Mouse (Mus musculus) midbrain, embryonic 14.5 days (tissue): ENCODE data around the gene Krt18. TPM values are rescaled to one million over a fixed set of nuclear protein-coding genes. Genes with fewer than 3 reads are reported as not detected.

Source experiments
- ATAC-seq: fragments of 200-750 bp; cut with Nextera tagmentation; 2 replicates; pipeline ENCODE4 v1.8.0; 2017; ENCODE audit warnings: moderate number of reproducible peaks, moderate library complexity; ENCODE audit not compliant: low FRiP score, low TSS enrichment
- DNase-seq: peaks from one replicate; pipeline ENCODE4 v3.0.0-alpha.2; 2015
- H3K27ac ChIP-seq: fragments of 300-500 bp; sonication (generic); replicated peaks from 2 replicates; pipeline ENCODE4 v1.5.1; 2014; ENCODE audit warnings: mild to moderate bottlenecking, low read depth, low read length, moderate library complexity
- H3K27me3 ChIP-seq: fragments of 300-500 bp; sonication (generic); 2 replicates; pipeline ENCODE4 v1.6.1; 2014; ENCODE audit warnings: low read length, control low read depth, mixed read lengths; ENCODE audit not compliant: control insufficient read depth, insufficient read depth
- H3K36me3 ChIP-seq: fragments of 300-500 bp; sonication (generic); 2 replicates; pipeline ENCODE4 v1.6.1; 2014; ENCODE audit warnings: low read length, control low read depth; ENCODE audit not compliant: control insufficient read depth, insufficient read depth
- H3K4me1 ChIP-seq: fragments of 300-500 bp; sonication (generic); 2 replicates; pipeline ENCODE4 v1.6.1; 2014; ENCODE audit warnings: mild to moderate bottlenecking, antibody characterized with exemption, low read length, control low read depth; ENCODE audit not compliant: control insufficient read depth, insufficient read depth
- H3K4me2 ChIP-seq: fragments of 300-500 bp; sonication (generic); 2 replicates; pipeline ENCODE4 v1.6.1; 2014; ENCODE audit warnings: mild to moderate bottlenecking, low read length, moderate library complexity
- H3K4me3 ChIP-seq: fragments of 300-500 bp; sonication (generic); replicated peaks from 2 replicates; pipeline ENCODE4 v1.5.1; 2014; ENCODE audit warnings: low read depth, low read length
- H3K9ac ChIP-seq: fragments of 300-500 bp; sonication (generic); replicated peaks from 2 replicates; pipeline ENCODE4 v1.6.1; 2014; ENCODE audit warnings: mild to moderate bottlenecking, low read length, moderate library complexity
- H3K9me3 ChIP-seq: fragments of 300-500 bp; sonication (generic); 2 replicates; pipeline ENCODE4 v1.6.1; 2016; ENCODE audit warnings: low read length, control low read depth, mixed read lengths; ENCODE audit not compliant: control insufficient read depth
- WGBS: fragments of 180-500 bp; shearing (Covaris S2); extraction: QIAGEN DNeasy Blood & Tissue Kit; methylation state at CpG from one replicate; pipeline ENCODE4 v1.1.7; 2014; 5-methylcytosine and 5-hydroxymethylcytosine counted together
- polyA plus RNA-seq: library from polyadenylated mRNA; unstranded; fragments of >200 nt; fragmentation: Nextera tagmentation; extraction: Ambion mirVana; gene quantifications from 2 replicates; pipeline ENCODE4 v1.2.1, GENCODE M21; 2014

Gene Krt18
- polyA plus RNA-seq, 1 experiment from 2014 or later = 1.3 TPM

DNA sequence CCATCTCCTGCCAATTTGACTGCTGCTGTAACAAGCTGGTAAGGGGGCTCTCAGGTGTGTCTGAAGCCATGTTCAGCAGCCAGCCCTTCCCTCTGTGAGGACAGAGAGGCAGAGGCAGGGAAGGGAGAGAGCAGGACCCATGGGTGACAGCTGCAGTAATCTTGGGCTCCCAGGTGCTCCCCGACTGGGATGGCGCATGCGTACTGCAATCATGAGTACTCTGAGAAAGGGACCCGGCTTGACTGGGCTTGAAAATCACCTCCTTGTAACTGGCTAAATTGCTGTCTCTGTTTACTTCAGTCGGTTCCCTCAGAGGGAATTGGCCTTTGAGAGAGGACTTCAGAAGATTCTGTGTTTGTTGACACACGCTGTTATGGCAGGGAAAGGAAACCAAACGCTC lies 14.0 kb downstream of the Krt18 start:
- Histone ChIP-seq H3K36me3 (no peaks in the 10 kb centered on the region), H3K4me2 (no peak overlapping the region), H3K27ac (no peak overlapping the region), H3K27me3 (no peaks in the 10 kb centered on the region), H3K4me1 (no peaks in the 10 kb centered on the region), H3K9me3 (no peaks in the 10 kb centered on the region), H3K4me3 (no peak overlapping the region), H3K9ac (no peak overlapping the region)
- DNase-seq = no peak
- WGBS = 78% methylated on average over 7 of the region's 7 CpGs
- no peak for ATAC-seq

DNA sequence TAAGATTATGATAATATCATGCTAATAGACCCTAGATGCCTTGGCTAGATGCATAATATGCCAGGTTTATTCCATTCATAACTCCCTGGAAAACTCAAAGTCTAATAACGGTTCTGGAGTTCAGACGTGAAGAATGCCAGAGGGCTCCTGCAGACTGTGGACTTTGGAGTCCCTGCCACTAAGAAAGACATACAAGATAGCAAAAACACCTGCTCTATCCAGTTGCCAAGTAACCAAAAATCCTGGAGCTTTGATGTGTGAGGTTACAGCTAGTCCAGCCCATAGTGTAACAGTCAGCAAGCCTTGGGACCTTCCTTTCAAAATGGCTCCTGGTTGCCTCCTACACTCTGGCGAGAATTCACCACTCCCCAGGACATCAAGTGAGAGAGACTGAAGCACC lies 16.8 kb downstream of the Krt18 start:
- no peak for DNase-seq
- Histone ChIP-seq H3K4me3 (no peak overlapping the region), H3K9me3 (no peaks in the 10 kb centered on the region), H3K36me3 (no peaks in the 10 kb centered on the region), H3K27ac (no peak overlapping the region), H3K4me1 (no peaks in the 10 kb centered on the region), H3K9ac (no peak overlapping the region), H3K27me3 (no peaks in the 10 kb centered on the region), H3K4me2 (no peak overlapping the region)
- ATAC-seq = no peak
- 75% methylated on average over 3 of the region's 3 CpGs for WGBS

DNA sequence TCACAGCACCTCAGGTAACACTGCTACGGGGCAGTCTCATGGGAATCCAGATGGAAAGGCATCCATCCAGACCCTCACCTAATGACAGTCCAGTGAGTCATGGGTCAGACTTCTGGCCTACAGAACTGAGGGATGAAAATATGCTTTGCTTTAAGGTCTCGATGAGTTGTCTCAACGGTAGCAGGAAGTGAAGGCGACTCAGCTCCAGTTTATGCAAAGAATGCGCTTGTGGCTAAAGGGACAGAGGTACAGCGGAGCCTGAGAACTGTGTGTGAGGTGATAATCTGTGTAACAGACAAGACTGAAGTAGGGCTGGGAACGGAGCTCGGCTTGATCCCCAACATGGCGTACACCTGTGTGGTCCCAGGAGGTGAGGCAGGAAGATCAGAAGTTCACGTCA lies 17.7 kb downstream of the Krt18 start:
- Histone ChIP-seq H3K27me3 (no peaks in the 10 kb centered on the region), H3K4me2 (no peak overlapping the region), H3K36me3 (no peaks in the 10 kb centered on the region), H3K4me3 (no peak overlapping the region), H3K27ac (no peak overlapping the region), H3K9ac (no peak overlapping the region), H3K4me1 (no peaks in the 10 kb centered on the region), H3K9me3 (no peaks in the 10 kb centered on the region)
- WGBS = 90% methylated on average over 10 of the region's 10 CpGs
- ATAC-seq = no peak
- DNase-seq = no peak

DNA sequence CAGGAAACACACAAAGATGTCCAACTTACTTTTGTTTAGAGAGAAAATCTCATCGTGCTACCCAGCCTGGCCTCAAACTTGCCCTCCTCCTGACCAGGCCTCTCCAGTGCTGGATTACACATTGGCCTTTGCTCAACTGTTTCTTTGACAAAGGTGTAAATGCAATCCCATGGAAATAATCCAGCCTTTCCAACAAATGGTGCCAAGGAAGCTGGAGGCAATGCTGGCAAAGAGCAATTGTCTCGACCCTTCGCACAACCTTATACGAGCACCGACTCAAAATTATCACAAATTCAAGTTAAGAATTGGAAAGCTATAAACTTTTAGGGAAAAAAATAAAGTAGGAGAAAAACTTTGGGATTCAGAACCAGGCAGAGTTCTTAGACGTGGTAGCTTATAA lies 20.0 kb downstream of the Krt18 start:
- Histone ChIP-seq H3K9me3 (no peaks in the 10 kb centered on the region), H3K4me2 (no peak overlapping the region), H3K4me3 (no peak overlapping the region), H3K27me3 (no peaks in the 10 kb centered on the region), H3K36me3 (no peaks in the 10 kb centered on the region), H3K4me1 (no peaks in the 10 kb centered on the region), H3K9ac (no peak overlapping the region), H3K27ac (no peak overlapping the region)
- no peak for ATAC-seq
- no peak for DNase-seq
- 90% methylated on average over 6 of the region's 6 CpGs for WGBS

DNA sequence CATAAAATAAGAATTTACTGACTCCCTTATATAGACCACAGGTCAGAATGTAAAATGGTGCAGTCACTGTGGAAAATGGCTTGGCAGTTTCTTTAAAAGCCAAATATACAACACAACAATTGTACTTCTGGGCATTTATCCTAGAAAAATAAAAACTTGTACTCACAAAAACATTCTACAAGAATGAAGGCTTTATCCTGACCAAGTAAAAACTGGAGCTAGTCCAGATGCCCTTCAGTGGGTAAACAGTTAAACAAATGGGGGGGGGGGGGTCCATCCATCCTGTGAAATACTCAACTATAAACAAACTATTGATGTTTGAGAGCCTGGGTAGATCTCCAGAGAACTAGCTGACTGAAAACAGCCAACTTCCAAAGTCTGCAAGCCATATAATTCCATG lies 21.9 kb downstream of the Krt18 start:
- no peaks in the 10 kb centered on the region for H3K4me1 ChIP-seq
- H3K27ac ChIP-seq = no peak overlapping the region
- H3K4me3 ChIP-seq = no peak overlapping the region
- no peaks in the 10 kb centered on the region for H3K27me3 ChIP-seq
- ATAC-seq = no peak
- DNase-seq = no peak
- H3K36me3 ChIP-seq = no peaks in the 10 kb centered on the region
- no peaks in the 10 kb centered on the region for H3K9me3 ChIP-seq
- H3K4me2 ChIP-seq = no peak overlapping the region
- H3K9ac ChIP-seq = no peak overlapping the region

DNA sequence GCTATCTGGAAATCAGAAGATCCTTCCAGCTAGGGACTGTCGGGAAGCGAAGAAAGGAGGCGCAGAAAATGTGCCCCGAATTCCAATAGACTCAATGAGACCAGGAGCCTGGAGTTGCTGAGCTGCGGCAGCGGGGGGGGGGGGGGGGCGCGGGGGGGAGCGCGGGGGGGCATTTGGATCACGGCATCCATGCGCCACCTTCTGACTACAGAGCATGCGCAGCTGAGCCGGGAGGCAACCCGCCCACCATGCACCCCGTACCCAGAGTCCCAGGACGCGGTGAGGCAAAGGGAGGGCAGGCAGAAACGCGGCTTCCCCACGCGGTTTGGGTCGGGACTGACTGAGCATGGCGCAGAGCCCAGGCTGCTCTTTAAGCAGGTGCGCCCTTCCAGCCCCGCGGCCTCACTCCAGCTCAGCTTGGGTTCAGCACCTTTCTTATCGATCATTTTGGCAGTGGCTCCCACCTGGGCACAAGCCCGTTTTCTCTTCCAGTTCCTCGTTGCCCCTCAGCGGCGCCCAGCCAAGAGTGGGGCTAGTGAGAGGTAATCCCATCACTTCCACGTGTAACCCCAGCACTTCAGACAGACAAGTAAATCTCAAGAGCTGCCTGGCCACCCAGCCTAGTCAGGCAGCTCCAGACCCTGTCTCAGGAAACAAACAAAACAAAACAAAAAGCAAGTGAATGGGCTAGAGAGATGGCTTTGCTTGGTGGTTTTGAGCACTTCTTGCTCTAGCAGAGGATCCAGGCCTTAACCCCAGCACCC lies 24.1 kb downstream of the Krt18 start:
- Histone ChIP-seq H3K27ac (peak overlapping the region; percentile 69), H3K9ac (peak overlapping the region; percentile 64), H3K27me3 (no peaks in the 10 kb centered on the region), H3K4me3 (peak overlapping the region; percentile 51), H3K4me2 (peak overlapping the region; percentile 66), H3K4me1 (no peaks in the 10 kb centered on the region), H3K36me3 (no peaks in the 10 kb centered on the region), H3K9me3 (no peaks in the 10 kb centered on the region)
- ATAC-seq = peak; percentile 48; the same call in 1 of the 2 replicates
- WGBS = under 1% methylated on average over 32 of the region's 33 CpGs
- peak; percentile 85 for DNase-seq

DNA sequence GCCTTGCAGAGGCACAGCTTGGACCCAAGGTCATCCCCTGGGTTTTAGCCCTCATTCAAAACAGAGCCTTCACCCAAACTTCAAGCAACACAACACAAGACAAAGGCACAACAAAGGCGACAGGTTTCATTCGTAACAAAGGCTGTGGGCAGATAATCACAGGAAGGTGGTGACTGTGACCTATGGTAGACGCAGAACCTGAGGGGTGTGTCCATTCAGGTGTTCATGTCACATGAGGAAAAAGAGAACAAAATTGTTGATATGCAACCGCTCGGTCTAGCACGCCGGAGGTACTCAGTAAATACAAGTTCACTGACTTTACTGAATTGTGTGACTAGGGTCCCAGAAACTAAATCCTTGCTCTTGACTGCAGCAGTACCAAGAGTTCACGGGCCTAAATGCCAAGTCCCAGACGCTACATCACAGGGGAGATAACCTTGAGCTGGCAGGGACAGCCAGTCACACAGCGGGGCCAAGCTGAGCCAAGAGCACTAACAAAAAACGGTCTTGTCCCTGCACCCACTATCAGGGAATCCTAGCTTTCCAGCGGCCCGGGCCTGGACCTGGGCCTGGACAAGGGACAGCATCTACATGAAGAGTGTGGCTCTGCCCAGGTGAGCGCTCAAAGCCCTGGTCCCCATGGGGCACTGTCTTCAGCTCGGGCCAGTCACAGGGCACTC lies 28.7 kb downstream of the Krt18 start:
- Histone ChIP-seq H3K9ac (no peak overlapping the region), H3K4me1 (no peaks in the 10 kb centered on the region), H3K4me2 (no peak overlapping the region), H3K9me3 (no peaks in the 10 kb centered on the region), H3K4me3 (no peak overlapping the region), H3K36me3 (no peaks in the 10 kb centered on the region), H3K27me3 (no peaks in the 10 kb centered on the region), H3K27ac (no peak overlapping the region)
- DNase-seq (no peak), ATAC-seq (no peak)
- WGBS = 90% methylated on average over 15 of the region's 15 CpGs

DNA sequence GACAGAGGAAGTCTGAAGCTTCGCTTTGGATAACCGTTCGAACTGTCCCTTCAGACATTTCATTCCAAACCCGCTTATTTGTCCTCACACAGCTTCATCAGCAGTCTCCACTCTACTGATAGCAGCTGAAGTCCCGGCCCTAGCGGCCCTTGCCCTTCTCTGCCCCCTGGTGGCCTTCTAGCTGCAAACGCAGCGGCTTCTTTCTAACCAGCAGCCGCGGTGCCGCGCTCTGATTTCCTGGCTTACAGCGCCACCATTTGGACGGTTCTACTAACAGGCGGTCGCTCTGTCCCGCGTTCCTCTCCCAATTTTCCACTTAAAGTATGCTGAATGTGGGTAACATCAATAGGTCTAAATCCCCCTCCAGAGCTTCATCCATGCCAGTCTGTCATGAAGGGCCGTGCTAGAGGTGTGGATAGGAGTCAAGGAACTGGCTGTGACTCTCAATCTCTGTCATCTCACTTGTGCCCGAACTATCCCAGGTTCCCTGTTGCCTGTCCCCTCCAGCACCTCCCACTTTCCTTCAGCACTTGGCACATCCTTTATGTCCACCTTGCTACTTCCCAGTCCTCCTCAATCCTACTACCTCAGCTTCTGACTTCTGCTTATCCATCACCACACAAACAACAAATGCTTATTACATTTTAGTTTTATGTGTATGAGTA lies 37.8 kb downstream of the Krt18 start:
- H3K9ac ChIP-seq = no peak overlapping the region
- H3K4me1 ChIP-seq = no peaks in the 10 kb centered on the region
- no peaks in the 10 kb centered on the region for H3K9me3 ChIP-seq
- no peaks in the 10 kb centered on the region for H3K36me3 ChIP-seq
- H3K27ac ChIP-seq = no peak overlapping the region
- peak; percentile 98 for DNase-seq
- ATAC-seq = peak; percentile 67; the same call in 1 of the 2 replicates
- H3K4me2 ChIP-seq = no peak overlapping the region
- peaks cover 4% of the 10 kb centered on the region for H3K27me3 ChIP-seq
- H3K4me3 ChIP-seq = no peak overlapping the region
- WGBS = 7% methylated on average over 20 of the region's 20 CpGs
